Mouse (Mus musculus) bone marrow, adult 2 months (tissue): ENCODE measurements around the gene Pecam1. TPM values are rescaled to one million over a fixed set of nuclear protein-coding genes. Genes with fewer than 3 reads are reported as not detected.
"Not testable (repeated sequence)": the region's sequence is repeated elsewhere in the genome, so short reads cannot be mapped to it uniquely, and the experiment has no call there.

Experiments used
- H3K27ac ChIP-seq: fragments of 200-500 bp; 2 replicates; pipeline ENCODE4 v1.5.1; 2012; ENCODE audit warnings: low read depth, mild to moderate bottlenecking, control low read depth, inconsistent platforms, low read length; ENCODE audit not compliant: control insufficient read depth, poor library complexity, insufficient read depth
- H3K4me1 ChIP-seq: fragments of 200-500 bp; 2 replicates; pipeline ENCODE4 v1.6.1; 2011; ENCODE audit warnings: low read length; ENCODE audit not compliant: control insufficient read depth, insufficient read depth
- H3K4me3 ChIP-seq: fragments of 200-500 bp; replicated peaks from 2 replicates; pipeline ENCODE3; 2011; ENCODE audit warnings: mild to moderate bottlenecking, low read depth, low read length, control low read depth; ENCODE audit not compliant: control insufficient read depth
- CTCF ChIP-seq: fragments of 200-500 bp; IDR thresholded peaks from 2 replicates; pipeline ENCODE4 v1.5.1; 2011; ENCODE audit warnings: low read length, control low read depth; ENCODE audit not compliant: control insufficient read depth, insufficient read depth
- POLR2A ChIP-seq: fragments of 200-500 bp; IDR thresholded peaks from 2 replicates; pipeline ENCODE4 v1.6.1; 2011; ENCODE audit warnings: low read depth, mild to moderate bottlenecking, control low read depth, low read length, borderline replicate concordance; ENCODE audit not compliant: control insufficient read depth
- WGBS: fragments of 180-500 bp; shearing (Covaris S2); methylation state at CpG from one replicate; pipeline ENCODE4 v1.1.7; 2018; 5-methylcytosine and 5-hydroxymethylcytosine counted together
- polyA plus RNA-seq: library from polyadenylated mRNA; stranded (reverse); fragments of >200 nt; gene quantifications from 2 replicates; pipeline ENCODE4 v1.2.4, GENCODE M21; 2011; ENCODE audit warnings: low replicate concordance; ENCODE audit not compliant: missing spikeins, insufficient read depth, insufficient read length

The Pecam1 gene
- polyA plus RNA-seq, 1 experiment, result 33.5 TPM

- H3K27ac ChIP-seq, result peak overlapping the region; percentile 92
- 66% methylated on average over 5 of the region's 5 CpGs for WGBS
- no peak overlapping the region for H3K4me3 ChIP-seq
- peaks cover 24% of the 10 kb centered on the region for H3K4me1 ChIP-seq
- no peak for TF ChIP-seq POLR2A
- TF ChIP-seq CTCF, result no peak
These were observed 10.1 kb upstream of the Pecam1 start for GRCm38 (mm10) chr11:106760511-106760910.

GRCm38 (mm10) chr11:106759028-106759427 lies 8.6 kb upstream of the Pecam1 start:
- 15% methylated on average over 3 of the region's 3 CpGs for WGBS
- TF ChIP-seq POLR2A, result no peak
- no peak for TF ChIP-seq CTCF
- H3K4me3 ChIP-seq, result no peak overlapping the region
- peak overlapping the region; percentile 81; the same call in 1 of the 2 replicates for H3K27ac ChIP-seq
- H3K4me1 ChIP-seq, result peaks cover 25% of the 10 kb centered on the region

- H3K27ac ChIP-seq, result no peak overlapping the region
- TF ChIP-seq CTCF, result no peak
- TF ChIP-seq POLR2A, result no peak
- peaks cover 13% of the 10 kb centered on the region for H3K4me1 ChIP-seq
- 87% methylated on average over 5 of the region's 5 CpGs for WGBS
- no peak overlapping the region for H3K4me3 ChIP-seq
These were observed 5.2 kb upstream of the Pecam1 start for GRCm38 (mm10) chr11:106755583-106755982.

GRCm38 (mm10) chr11:106753314-106753713 lies 2.9 kb upstream of the Pecam1 start:
- no peak for TF ChIP-seq POLR2A
- no peak for TF ChIP-seq CTCF
- Histone ChIP-seq H3K4me3 (no peak overlapping the region), H3K27ac (no peak overlapping the region), H3K4me1 (peaks cover 6% of the 10 kb centered on the region)
- 76% methylated on average over 6 of the region's 6 CpGs for WGBS

GRCm38 (mm10) chr11:106752103-106752502 lies 1.7 kb upstream of the Pecam1 start:
- no peak for TF ChIP-seq CTCF
- peak; percentile 87 for TF ChIP-seq POLR2A
- Histone ChIP-seq H3K4me1 (peaks cover 6% of the 10 kb centered on the region; the same call in 1 of the 2 replicates), H3K27ac (peak overlapping the region; percentile 88), H3K4me3 (peak overlapping the region; percentile 56)
- 6% methylated on average over 7 of the region's 7 CpGs for WGBS

GRCm38 (mm10) chr11:106751039-106752018 lies 901 bp upstream of the Pecam1 start, which contains the start of gene Milr1:
TSS of gene Milr1 (plus strand) at chr11:106751226.
- Histone ChIP-seq H3K4me3 (peak within 1 kb of the TSS; percentile 89), H3K4me1 (peaks cover 6% of the 10 kb centered on the region; the same call in 1 of the 2 replicates), H3K27ac (peak within 1 kb of the TSS; percentile 93)
- 2% methylated on average over 17 of the region's 17 CpGs for WGBS
- TF ChIP-seq CTCF (no peak), POLR2A (no peak)

- 27% methylated on average over 7 of the region's 7 CpGs for WGBS
- H3K4me1 ChIP-seq, result not testable (repeated sequence)
- H3K4me3 ChIP-seq, result peak overlapping the region; percentile 89
- peak overlapping the region; percentile 93 for H3K27ac ChIP-seq
These were observed 789 bp downstream of the Pecam1 start for GRCm38 (mm10) chr11:106749557-106750120.

GRCm38 (mm10) chr11:106744949-106745348 lies 5.5 kb downstream of the Pecam1 start:
- Histone ChIP-seq H3K4me1 (peaks cover under 1% of the 10 kb centered on the region; the same call in 1 of the 2 replicates), H3K27ac (no peak overlapping the region), H3K4me3 (no peak overlapping the region)
- WGBS, result 82% methylated on average over 5 of the region's 5 CpGs
- no peak for TF ChIP-seq POLR2A
- no peak for TF ChIP-seq CTCF
